Mouse (Mus musculus) left cerebral cortex, adult 18-20 months (tissue): Measurements from ENCODE around the gene Fcgr3. TPM values are rescaled to one million over a fixed set of nuclear protein-coding genes. Genes with fewer than 3 reads are reported as not detected.

Experiments
- DNase-seq, 2 experiments: peaks; one replicate each; pipeline ENCODE4 v3.0.0; 2021 to 2022; ENCODE audit warnings: low spot score in 2 of 2, mixed read lengths in 1 of 2
- total RNA-seq, 2 experiments: library from RNA; stranded (reverse); gene quantifications; 2 replicates each; pipeline ENCODE4 v1.2.3; 2021

Gene Fcgr3
- total RNA-seq, 2 experiments from 2014 or later, result 11.1 to 13.2 TPM

- DNase-seq, result no peak
These were observed 5.5 kb downstream of the Fcgr3 start for GRCm38 (mm10) chr1:171059203-171059602.

- DNase-seq, result no peak
These were observed 7.5 kb downstream of the Fcgr3 start for GRCm38 (mm10) chr1:171057253-171057652.

- no peak for DNase-seq
These were observed 11.4 kb downstream of the Fcgr3 start for GRCm38 (mm10) chr1:171053305-171053704.

GRCm38 (mm10) chr1:171050774-171051173 lies 14.0 kb downstream of the Fcgr3 start:
- no peak for DNase-seq

- DNase-seq, result no peak
These were observed 15.5 kb downstream of the Fcgr3 start for GRCm38 (mm10) chr1:171049263-171049662.

GRCm38 (mm10) chr1:171046501-171046900 lies 18.2 kb downstream of the Fcgr3 start:
- no peak for DNase-seq

- DNase-seq, result no peak
These were observed 19.7 kb downstream of the Fcgr3 start for GRCm38 (mm10) chr1:171045079-171045465.

- peak; percentile 83 to 86 for DNase-seq
These were observed 20.2 kb downstream of the Fcgr3 start for GRCm38 (mm10) chr1:171044365-171045078.

- DNase-seq, result no peak
These were observed 21.1 kb downstream of the Fcgr3 start for GRCm38 (mm10) chr1:171043594-171044153.

- no peak for DNase-seq
These were observed 24.9 kb downstream of the Fcgr3 start for GRCm38 (mm10) chr1:171039880-171040279.

- no peak for DNase-seq
These were observed 25.6 kb downstream of the Fcgr3 start for GRCm38 (mm10) chr1:171039135-171039534.

GRCm38 (mm10) chr1:171037861-171038721 lies 26.6 kb downstream of the Fcgr3 start:
- peak; percentile 82 to 83 for DNase-seq

- DNase-seq, result peak; percentile 82 to 88
These were observed 28.0 kb downstream of the Fcgr3 start for GRCm38 (mm10) chr1:171036550-171037324.

GRCm38 (mm10) chr1:171035611-171036010 lies 29.1 kb downstream of the Fcgr3 start:
- DNase-seq, result no peak

- DNase-seq, result peak; percentile 7 to 20
These were observed 30.5 kb downstream of the Fcgr3 start for GRCm38 (mm10) chr1:171034201-171034600.

- DNase-seq, result peak; percentile 93
These were observed 31.0 kb downstream of the Fcgr3 start for GRCm38 (mm10) chr1:171033756-171034155.

- peak; percentile 29 to 38 for DNase-seq
These were observed 31.5 kb downstream of the Fcgr3 start for GRCm38 (mm10) chr1:171033196-171033595.

GRCm38 (mm10) chr1:171032691-171033090 lies 32.0 kb downstream of the Fcgr3 start:
- no peak for DNase-seq

GRCm38 (mm10) chr1:171031752-171032151 lies 33.0 kb downstream of the Fcgr3 start:
- no peak for DNase-seq

- peak in 1 of 2 experiments; percentile 33 for DNase-seq
These were observed 45.3 kb downstream of the Fcgr3 start for GRCm38 (mm10) chr1:171019311-171019950.

- DNase-seq, result no peak
These were observed 46.0 kb downstream of the Fcgr3 start, which contains the start of gene Fcgr4 for GRCm38 (mm10) chr1:171018737-171019136. Gene Fcgr4, plus strand, starts transcription at chr1:171018920.
